Mouse (Mus musculus): ENCODE results near the gene Sntb2. TPM values are rescaled to one million over a fixed set of nuclear protein-coding genes. Genes with fewer than 3 reads are reported as not detected.
"Not testable (repeated sequence)": the region's sequence is repeated elsewhere in the genome, so short reads cannot be mapped to it uniquely, and the experiment has no call there.

Gene Sntb2
- total and polyA plus RNA-seq, 2 experiments from 2014 or later: 8.5 to 21.2 TPM

DNA sequence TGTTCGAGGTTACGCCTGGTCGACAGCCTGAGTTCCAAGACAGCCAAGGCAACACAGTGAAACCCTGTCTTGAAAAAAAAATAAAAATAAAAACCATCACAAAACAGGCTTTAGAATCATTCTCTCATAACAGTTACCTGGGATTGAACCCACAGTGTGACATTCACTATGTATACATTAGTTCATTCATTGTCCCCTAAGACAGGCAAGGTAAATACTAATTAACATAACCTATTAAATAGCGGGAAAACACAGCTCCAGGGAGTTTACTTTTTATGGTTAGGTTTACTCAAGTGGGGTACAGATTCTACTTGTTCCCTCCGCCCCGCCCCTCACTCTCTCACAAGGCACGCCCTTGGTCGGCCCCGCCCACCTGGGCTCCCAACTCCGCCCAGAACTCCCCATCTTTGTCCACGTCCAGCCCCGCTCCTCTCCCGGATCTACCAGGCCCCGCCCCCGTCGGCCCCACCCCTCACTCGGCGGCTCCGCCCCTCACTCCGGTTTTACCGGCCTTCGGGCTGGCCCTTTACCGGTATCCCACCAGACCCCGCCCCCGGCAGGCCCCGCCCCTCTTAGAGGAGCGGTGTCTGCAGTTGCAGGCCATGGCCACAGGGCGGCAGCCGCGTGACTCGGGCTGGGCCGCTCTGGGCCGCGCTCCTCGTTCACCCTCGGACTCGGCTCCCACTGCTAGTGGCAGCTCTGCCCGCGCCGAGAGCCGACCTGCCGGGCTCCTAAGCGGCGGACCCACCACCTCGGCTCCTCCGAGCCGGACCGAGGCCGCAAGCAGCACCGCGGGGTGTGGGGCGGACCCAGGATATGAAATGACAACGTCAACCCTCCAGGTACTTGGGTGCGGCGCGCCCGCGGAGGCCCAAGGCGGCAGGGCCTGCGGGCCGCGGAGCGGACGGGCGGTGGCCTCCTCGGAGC lies 95.4 kb downstream of the Sntb2 start, which contains the start of gene Vps4a:
Vps4a (plus strand) TSS at position 573 of the 927 bp plus-strand sequence.
- Histone ChIP-seq H3K4me1 (ENCODE audit: control insufficient read depth, insufficient read depth) (0 out of 2 replicates have a peak, but pooled peaks cover 10% of the 10 kb centered on the region), H3K4me2 (ENCODE audit: low read depth, low read length) (peak within 1 kb of the TSS; percentile 74), H3K27ac (ENCODE audit: low read depth) (peak within 1 kb of the TSS; percentile 79), H3K4me3 (ENCODE audit: low read depth, low read length) (peak within 1 kb of the TSS; percentile 85), H3K36me3 (replicated peaks; ENCODE audit: control insufficient read depth, insufficient read depth, low read length) (0 out of 2 replicates have a peak, but pooled peaks cover 4% of the 10 kb centered on the region), H3K9ac (replicated peaks; ENCODE audit: low read depth, low read length) (peak within 1 kb of the TSS; percentile 90), H3K9me3 (replicated peaks; ENCODE audit: control insufficient read depth, low read length) (no peaks in the 10 kb centered on the region), H3K27me3 (ENCODE audit: control insufficient read depth, insufficient read depth, low read length) (no peaks in the 10 kb centered on the region)
- TF ChIP-seq CTCF (IDR thresholded peaks at IDR 0.05; ENCODE audit: low read depth): peak; percentile 88
- no peak for TF ChIP-seq EP300 (IDR thresholded peaks at IDR 0.05; ENCODE audit: low read depth)
- WGBS: 7% methylated on average over 44 of the region's 66 CpGs
- peak; percentile 96 for ATAC-seq (ENCODE audit: insufficient read depth, low read depth)
- DNase-seq (ENCODE audit: low spot score): peak; percentile 94

DNA sequence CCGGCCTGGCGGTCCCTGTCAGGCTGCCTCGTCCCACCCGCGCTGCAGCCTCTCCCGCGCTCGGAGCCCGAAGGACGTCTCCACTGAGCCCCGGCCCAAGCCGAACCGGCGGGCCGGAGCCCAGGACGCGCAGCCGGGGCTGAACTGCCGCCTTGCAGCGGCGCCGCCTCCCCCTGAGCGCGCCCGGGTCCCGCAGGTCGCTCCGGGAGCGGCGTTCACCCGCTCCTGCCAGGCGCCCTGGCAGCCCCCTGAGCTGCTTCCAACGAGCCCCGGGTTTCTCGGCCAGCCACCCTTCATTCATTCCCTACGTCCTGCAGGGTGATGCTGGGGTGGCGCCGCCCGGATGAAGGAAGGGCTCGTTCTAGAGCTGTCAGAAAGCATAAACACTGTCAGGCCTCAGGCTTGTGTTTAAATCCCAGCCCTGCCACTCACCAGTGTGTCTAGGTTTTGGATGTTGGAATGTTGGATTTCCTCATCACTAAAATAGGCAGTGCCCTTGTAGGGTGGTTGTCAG lies 96.1 kb downstream of the Sntb2 start:
- 0% methylated on average over 32 of the region's 40 CpGs for WGBS
- no peaks in the 10 kb centered on the region for H3K27me3 ChIP-seq (ENCODE audit: control insufficient read depth, insufficient read depth, low read length)
- peak overlapping the region; percentile 90 for H3K9ac ChIP-seq (replicated peaks; ENCODE audit: low read depth, low read length)
- no peak; the same call in 1 of the 2 replicates for ATAC-seq (ENCODE audit: insufficient read depth, low read depth)
- H3K4me1 ChIP-seq (ENCODE audit: control insufficient read depth, insufficient read depth): 0 out of 2 replicates have a peak, but pooled peaks cover 13% of the 10 kb centered on the region
- TF ChIP-seq CTCF (IDR thresholded peaks at IDR 0.05; ENCODE audit: low read depth) (no peak), EP300 (IDR thresholded peaks at IDR 0.05; ENCODE audit: low read depth) (no peak)
- H3K4me3 ChIP-seq (ENCODE audit: low read depth, low read length): peak overlapping the region; percentile 85
- DNase-seq (ENCODE audit: low spot score): no peak
- H3K36me3 ChIP-seq (replicated peaks; ENCODE audit: control insufficient read depth, insufficient read depth, low read length): 0 out of 2 replicates have a peak, but pooled peaks cover 7% of the 10 kb centered on the region
- H3K4me2 ChIP-seq (ENCODE audit: low read depth, low read length): peak overlapping the region; percentile 74
- H3K9me3 ChIP-seq (replicated peaks; ENCODE audit: control insufficient read depth, low read length): no peaks in the 10 kb centered on the region
- peak overlapping the region; percentile 79 for H3K27ac ChIP-seq (ENCODE audit: low read depth)

DNA sequence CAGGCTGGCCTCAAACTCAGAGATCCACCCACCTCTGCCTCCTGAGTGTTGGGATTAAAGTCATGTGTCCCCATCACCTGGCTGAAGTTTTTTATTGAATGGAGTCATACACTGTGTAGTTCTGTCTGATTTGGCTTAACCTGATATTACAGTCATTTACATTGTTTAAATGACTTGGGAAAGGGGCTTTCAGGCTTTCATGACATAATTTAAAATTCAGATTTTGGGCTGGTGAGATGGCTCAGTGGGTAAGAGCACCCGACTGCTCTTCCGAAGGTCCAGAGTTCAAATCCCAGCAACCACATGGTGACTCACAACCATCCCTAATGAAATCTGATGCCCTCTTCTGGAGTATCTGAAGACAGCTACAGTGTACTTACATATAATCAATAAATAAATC lies 98.1 kb downstream of the Sntb2 start:
- not testable (repeated sequence) for H3K4me3 ChIP-seq (ENCODE audit: low read depth, low read length); H3K27ac ChIP-seq (ENCODE audit: low read depth); H3K27me3 ChIP-seq (ENCODE audit: control insufficient read depth, insufficient read depth, low read length); H3K9me3 ChIP-seq (replicated peaks; ENCODE audit: control insufficient read depth, low read length); ATAC-seq (ENCODE audit: insufficient read depth, low read depth); DNase-seq (ENCODE audit: low spot score); H3K9ac ChIP-seq (replicated peaks; ENCODE audit: low read depth, low read length); H3K4me2 ChIP-seq (ENCODE audit: low read depth, low read length)
- Histone ChIP-seq H3K36me3 (replicated peaks; ENCODE audit: control insufficient read depth, insufficient read depth, low read length) (peaks cover 16% of the 10 kb centered on the region), H3K4me1 (ENCODE audit: control insufficient read depth, insufficient read depth) (0 out of 2 replicates have a peak, but pooled peaks cover 13% of the 10 kb centered on the region)
- WGBS: 92% methylated on average over 2 of the region's 2 CpGs

DNA sequence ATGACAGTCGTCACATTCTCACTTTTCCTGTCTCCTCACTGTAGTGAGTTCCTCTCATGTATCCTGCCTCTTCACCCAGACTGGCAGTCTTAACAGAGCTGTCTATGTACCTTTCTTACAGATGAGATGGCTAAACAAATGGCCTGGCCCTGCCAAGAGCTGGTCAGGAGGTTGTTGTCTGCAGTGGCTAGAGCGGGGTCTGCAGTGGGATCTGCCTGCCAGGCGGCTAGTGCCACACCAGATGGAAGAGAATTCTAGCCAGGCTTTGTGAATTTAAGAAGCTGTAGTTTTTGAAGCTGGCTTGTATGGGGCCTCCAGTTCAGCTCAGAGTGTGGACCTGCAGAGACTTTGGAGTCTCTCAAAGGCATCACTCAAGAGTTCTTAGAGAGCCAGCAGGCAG lies 100.1 kb downstream of the Sntb2 start:
- DNase-seq (ENCODE audit: low spot score): no peak
- Histone ChIP-seq H3K4me2 (ENCODE audit: low read depth, low read length) (no peak overlapping the region), H3K27me3 (ENCODE audit: control insufficient read depth, insufficient read depth, low read length) (no peaks in the 10 kb centered on the region), H3K9ac (replicated peaks; ENCODE audit: low read depth, low read length) (no peak overlapping the region), H3K4me3 (ENCODE audit: low read depth, low read length) (no peak overlapping the region), H3K36me3 (replicated peaks; ENCODE audit: control insufficient read depth, insufficient read depth, low read length) (peaks cover 36% of the 10 kb centered on the region), H3K27ac (ENCODE audit: low read depth) (no peak overlapping the region), H3K4me1 (ENCODE audit: control insufficient read depth, insufficient read depth) (0 out of 2 replicates have a peak, but pooled peaks cover 13% of the 10 kb centered on the region), H3K9me3 (replicated peaks; ENCODE audit: control insufficient read depth, low read length) (no peaks in the 10 kb centered on the region)
- no peak for ATAC-seq (ENCODE audit: insufficient read depth, low read depth)
- 89% methylated on average over 3 of the region's 3 CpGs for WGBS
- no peak for TF ChIP-seq EP300 (IDR thresholded peaks at IDR 0.05; ENCODE audit: low read depth)
- no peak for TF ChIP-seq CTCF (IDR thresholded peaks at IDR 0.05; ENCODE audit: low read depth)

DNA sequence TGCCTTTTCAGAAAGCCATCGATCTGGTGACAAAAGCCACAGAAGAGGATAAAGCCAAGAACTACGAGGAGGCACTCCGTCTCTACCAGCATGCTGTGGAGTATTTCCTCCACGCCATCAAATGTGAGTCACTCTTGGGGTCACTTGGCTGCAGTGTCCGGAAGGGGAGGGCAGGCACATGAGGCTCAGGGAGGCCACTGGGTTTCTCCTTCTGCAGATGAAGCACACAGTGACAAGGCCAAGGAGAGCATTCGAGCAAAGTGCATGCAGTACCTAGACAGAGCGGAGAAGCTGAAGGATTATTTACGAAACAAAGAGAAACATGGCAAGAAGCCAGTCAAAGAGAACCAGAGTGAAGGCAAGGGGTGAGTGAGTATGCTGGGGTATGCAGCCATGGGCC lies 101.1 kb downstream of the Sntb2 start:
- ATAC-seq (ENCODE audit: insufficient read depth, low read depth) (peak; percentile 43; the same call in 1 of the 2 replicates), DNase-seq (ENCODE audit: low spot score) (peak; percentile 28)
- Histone ChIP-seq H3K27ac (ENCODE audit: low read depth) (no peak overlapping the region), H3K9ac (replicated peaks; ENCODE audit: low read depth, low read length) (no peak overlapping the region), H3K27me3 (ENCODE audit: control insufficient read depth, insufficient read depth, low read length) (no peaks in the 10 kb centered on the region), H3K36me3 (replicated peaks; ENCODE audit: control insufficient read depth, insufficient read depth, low read length) (peaks cover 46% of the 10 kb centered on the region), H3K4me3 (ENCODE audit: low read depth, low read length) (no peak overlapping the region), H3K4me2 (ENCODE audit: low read depth, low read length) (no peak overlapping the region), H3K4me1 (ENCODE audit: control insufficient read depth, insufficient read depth) (0 out of 2 replicates have a peak, but pooled peaks cover 13% of the 10 kb centered on the region), H3K9me3 (replicated peaks; ENCODE audit: control insufficient read depth, low read length) (no peaks in the 10 kb centered on the region)
- WGBS: 71% methylated on average over 8 of the region's 8 CpGs
- TF ChIP-seq CTCF (IDR thresholded peaks at IDR 0.05; ENCODE audit: low read depth) (no peak), EP300 (IDR thresholded peaks at IDR 0.05; ENCODE audit: low read depth) (no peak)

All from heart, postnatal 0 days (tissue).